Mouse (Mus musculus): ENCODE data around the gene Iqcc. TPM values are rescaled to one million over a fixed set of nuclear protein-coding genes. Genes with fewer than 3 reads are reported as not detected.
A peak's percentile ranks its signal among the peaks of the same experiment; 100 is the strongest.

The Iqcc gene
- polyA plus RNA-seq, 1 experiment, result 10.8 TPM

GRCm38 (mm10) chr4:129625029-129625370, 6.1 kb upstream of the Iqcc start:
- no peak for TF ChIP-seq MYOD1 (IDR thresholded peaks at IDR 0.05; ENCODE audit: control insufficient read depth, insufficient read length, low read depth)
- no peak for TF ChIP-seq CEBPB (IDR thresholded peaks at IDR 0.05; ENCODE audit: low read depth)
- TF ChIP-seq MYOG (IDR thresholded peaks at IDR 0.05; ENCODE audit: control insufficient read depth, extremely low read depth, insufficient read length), result no peak
- TF ChIP-seq CTCF (IDR thresholded peaks at IDR 0.05; ENCODE audit: control insufficient read depth, insufficient read depth, insufficient read length), result no peak
- TF ChIP-seq USF1 (IDR thresholded peaks at IDR 0.05; ENCODE audit: low read depth), result no peak
- no peak for TF ChIP-seq FOSL1 (IDR thresholded peaks at IDR 0.05; ENCODE audit: insufficient read depth, low read length, poor library complexity, severe bottlenecking)
- no peak for TF ChIP-seq MAX (IDR thresholded peaks at IDR 0.05)
- no peaks in the 10 kb centered on the region for H3K27me3 ChIP-seq (ENCODE audit: control insufficient read depth, insufficient read depth, insufficient read length)
- H3K79me3 ChIP-seq (ENCODE audit: low read depth), result no peaks in the 10 kb centered on the region
- H3K4me3 ChIP-seq (ENCODE audit: insufficient read depth, poor library complexity, severe bottlenecking), result no peak overlapping the region
- H3ac ChIP-seq (ENCODE audit: control insufficient read depth, insufficient read length, low read depth), result no peak overlapping the region
- H3K79me2 ChIP-seq (ENCODE audit: control insufficient read depth, insufficient read depth), result peaks cover 6% of the 10 kb centered on the region
- peaks cover 32% of the 10 kb centered on the region for H3K36me3 ChIP-seq (ENCODE audit: control insufficient read depth, insufficient read depth)

GRCm38 (mm10) chr4:129624281-129625028, 5.6 kb upstream of the Iqcc start:
- Histone ChIP-seq H3K36me3 (ENCODE audit: control insufficient read depth, insufficient read depth) (peaks cover 27% of the 10 kb centered on the region), H3K4me3 (ENCODE audit: insufficient read depth, poor library complexity, severe bottlenecking) (peak overlapping the region; percentile 29), H3K27me3 (ENCODE audit: control insufficient read depth, insufficient read depth, insufficient read length) (no peaks in the 10 kb centered on the region), H3ac (ENCODE audit: control insufficient read depth, insufficient read length, low read depth) (no peak overlapping the region), H3K79me3 (ENCODE audit: low read depth) (no peaks in the 10 kb centered on the region), H3K79me2 (ENCODE audit: control insufficient read depth, insufficient read depth) (peaks cover 6% of the 10 kb centered on the region)
- TF ChIP-seq MAX (IDR thresholded peaks at IDR 0.05) (no peak), CEBPB (IDR thresholded peaks at IDR 0.05; ENCODE audit: low read depth) (no peak), USF1 (IDR thresholded peaks at IDR 0.05; ENCODE audit: low read depth) (no peak), FOSL1 (IDR thresholded peaks at IDR 0.05; ENCODE audit: insufficient read depth, low read length, poor library complexity, severe bottlenecking) (no peak), CTCF (IDR thresholded peaks at IDR 0.05; ENCODE audit: control insufficient read depth, insufficient read depth, insufficient read length) (no peak), MYOG (IDR thresholded peaks at IDR 0.05; ENCODE audit: control insufficient read depth, extremely low read depth, insufficient read length) (no peak), MYOD1 (IDR thresholded peaks at IDR 0.05; ENCODE audit: control insufficient read depth, insufficient read length, low read depth) (no peak)

GRCm38 (mm10) chr4:129623681-129624091, 4.8 kb upstream of the Iqcc start, which contains the start of gene Ccdc28b:
Ccdc28b (minus strand) TSS chr4:129623947.
- no peak for TF ChIP-seq MYOG (IDR thresholded peaks at IDR 0.05; ENCODE audit: control insufficient read depth, extremely low read depth, insufficient read length)
- TF ChIP-seq MYOD1 (IDR thresholded peaks at IDR 0.05; ENCODE audit: control insufficient read depth, insufficient read length, low read depth), result no peak
- no peak for TF ChIP-seq USF1 (IDR thresholded peaks at IDR 0.05; ENCODE audit: low read depth)
- TF ChIP-seq CEBPB (IDR thresholded peaks at IDR 0.05; ENCODE audit: low read depth), result no peak
- no peak for TF ChIP-seq FOSL1 (IDR thresholded peaks at IDR 0.05; ENCODE audit: insufficient read depth, low read length, poor library complexity, severe bottlenecking)
- TF ChIP-seq CTCF (IDR thresholded peaks at IDR 0.05; ENCODE audit: control insufficient read depth, insufficient read depth, insufficient read length), result no peak
- no peak for TF ChIP-seq MAX (IDR thresholded peaks at IDR 0.05)
- H3K79me2 ChIP-seq (ENCODE audit: control insufficient read depth, insufficient read depth), result peaks cover 6% of the 10 kb centered on the region
- no peaks in the 10 kb centered on the region for H3K79me3 ChIP-seq (ENCODE audit: low read depth)
- H3K27me3 ChIP-seq (ENCODE audit: control insufficient read depth, insufficient read depth, insufficient read length), result no peaks in the 10 kb centered on the region
- peaks cover 20% of the 10 kb centered on the region for H3K36me3 ChIP-seq (ENCODE audit: control insufficient read depth, insufficient read depth)
- peak within 1 kb of the TSS; percentile 55 for H3ac ChIP-seq (ENCODE audit: control insufficient read depth, insufficient read length, low read depth)
- H3K4me3 ChIP-seq (ENCODE audit: insufficient read depth, poor library complexity, severe bottlenecking), result peak within 1 kb of the TSS; percentile 29

GRCm38 (mm10) chr4:129622803-129623535, 4.1 kb upstream of the Iqcc start:
- H3K79me3 ChIP-seq (ENCODE audit: low read depth), result peaks cover 4% of the 10 kb centered on the region
- peak overlapping the region; percentile 55 for H3ac ChIP-seq (ENCODE audit: control insufficient read depth, insufficient read length, low read depth)
- TF ChIP-seq CEBPB (IDR thresholded peaks at IDR 0.05; ENCODE audit: low read depth) (no peak), MYOG (IDR thresholded peaks at IDR 0.05; ENCODE audit: control insufficient read depth, extremely low read depth, insufficient read length) (no peak), MYOD1 (IDR thresholded peaks at IDR 0.05; ENCODE audit: control insufficient read depth, insufficient read length, low read depth) (no peak), FOSL1 (IDR thresholded peaks at IDR 0.05; ENCODE audit: insufficient read depth, low read length, poor library complexity, severe bottlenecking) (no peak), USF1 (IDR thresholded peaks at IDR 0.05; ENCODE audit: low read depth) (no peak), CTCF (IDR thresholded peaks at IDR 0.05; ENCODE audit: control insufficient read depth, insufficient read depth, insufficient read length) (no peak), MAX (IDR thresholded peaks at IDR 0.05) (no peak)
- peaks cover 13% of the 10 kb centered on the region for H3K36me3 ChIP-seq (ENCODE audit: control insufficient read depth, insufficient read depth)
- H3K79me2 ChIP-seq (ENCODE audit: control insufficient read depth, insufficient read depth), result peaks cover 12% of the 10 kb centered on the region
- H3K4me3 ChIP-seq (ENCODE audit: insufficient read depth, poor library complexity, severe bottlenecking), result peak overlapping the region; percentile 29
- H3K27me3 ChIP-seq (ENCODE audit: control insufficient read depth, insufficient read depth, insufficient read length), result no peaks in the 10 kb centered on the region

- peaks cover 4% of the 10 kb centered on the region for H3K79me3 ChIP-seq (ENCODE audit: low read depth)
- no peak overlapping the region for H3K4me3 ChIP-seq (ENCODE audit: insufficient read depth, poor library complexity, severe bottlenecking)
- H3K36me3 ChIP-seq (ENCODE audit: control insufficient read depth, insufficient read depth), result peaks cover 11% of the 10 kb centered on the region
- TF ChIP-seq MYOG (IDR thresholded peaks at IDR 0.05; ENCODE audit: control insufficient read depth, extremely low read depth, insufficient read length), result no peak
- TF ChIP-seq USF1 (IDR thresholded peaks at IDR 0.05; ENCODE audit: low read depth), result no peak
- TF ChIP-seq CEBPB (IDR thresholded peaks at IDR 0.05; ENCODE audit: low read depth), result no peak
- TF ChIP-seq CTCF (IDR thresholded peaks at IDR 0.05; ENCODE audit: control insufficient read depth, insufficient read depth, insufficient read length), result no peak
- TF ChIP-seq MAX (IDR thresholded peaks at IDR 0.05), result no peak
- TF ChIP-seq MYOD1 (IDR thresholded peaks at IDR 0.05; ENCODE audit: control insufficient read depth, insufficient read length, low read depth), result no peak
- TF ChIP-seq FOSL1 (IDR thresholded peaks at IDR 0.05; ENCODE audit: insufficient read depth, low read length, poor library complexity, severe bottlenecking), result no peak
- H3K79me2 ChIP-seq (ENCODE audit: control insufficient read depth, insufficient read depth), result peaks cover 10% of the 10 kb centered on the region
- no peak overlapping the region for H3ac ChIP-seq (ENCODE audit: control insufficient read depth, insufficient read length, low read depth)
- no peaks in the 10 kb centered on the region for H3K27me3 ChIP-seq (ENCODE audit: control insufficient read depth, insufficient read depth, insufficient read length)
Observed at GRCm38 (mm10) chr4:129622120-129622802, 3.4 kb upstream of the Iqcc start.
